Mouse (Mus musculus): ENCODE measurements at regions not wholly inside any gene's neighbourhood (a gene's known extent, or its start where the extent isn't known, plus 50 kb on each side); places are given as distances from the start of the nearest gene placed in this dataset.

DNA sequence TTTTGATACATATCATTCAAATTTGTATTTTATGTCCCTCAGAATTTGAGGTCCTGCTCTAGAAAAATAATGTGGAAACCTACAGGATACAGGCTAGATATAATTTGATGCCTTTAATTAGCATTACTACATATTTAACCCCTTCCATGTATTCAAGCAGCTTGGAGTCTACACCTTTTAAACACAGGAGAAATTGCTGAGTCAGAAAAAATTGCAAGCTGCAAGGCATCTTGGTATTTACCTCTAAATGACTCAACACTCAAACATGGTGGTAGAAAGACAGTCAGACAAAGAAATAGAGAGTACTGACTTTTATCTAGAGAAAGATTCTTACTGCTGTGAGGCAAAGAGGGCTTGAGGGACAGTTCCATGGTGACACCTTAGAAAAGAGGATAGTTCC, 565.4 kb upstream of the Adgra3 start:
- TF ChIP-seq EP300 (IDR thresholded peaks at IDR 0.05): no peak
- TF ChIP-seq CTCF (IDR thresholded peaks at IDR 0.05): no peak
